Mouse (Mus musculus) olfactory bulb, adult 2 months (tissue): ENCODE measurements at regions not wholly inside any gene's neighbourhood (a gene's known extent, or its start where the extent isn't known, plus 50 kb on each side); places are given as distances from the start of the nearest gene placed in this dataset.

Source experiments
- H3K27ac ChIP-seq: fragments of 200-500 bp; 2 replicates; pipeline ENCODE4 v1.5.1; 2012; ENCODE audit warnings: low read depth, low read length; ENCODE audit not compliant: insufficient read depth
- H3K4me1 ChIP-seq: fragments of 200-500 bp; 2 replicates; pipeline ENCODE4 v1.6.1; 2012; ENCODE audit warnings: low read length; ENCODE audit not compliant: control insufficient read depth, insufficient read depth
- H3K4me3 ChIP-seq: fragments of 200-500 bp; 2 replicates; pipeline ENCODE4 v1.5.1; 2012; ENCODE audit warnings: mild to moderate bottlenecking, low read depth, low read length, moderate library complexity; ENCODE audit not compliant: insufficient read depth
- CTCF ChIP-seq: fragments of 200-500 bp; IDR thresholded peaks from 2 replicates; pipeline ENCODE4 v1.5.1; 2012; ENCODE audit warnings: low read depth, mild to moderate bottlenecking, low read length, moderate library complexity; ENCODE audit not compliant: insufficient read depth
- POLR2A ChIP-seq: fragments of 200-500 bp; IDR thresholded peaks from 2 replicates; pipeline ENCODE4 v1.6.1; 2012; ENCODE audit warnings: mild to moderate bottlenecking, low read depth, low read length, moderate library complexity; ENCODE audit not compliant: insufficient read depth
- whole genome bisulfite sequencing: fragments of 180-500 bp; shearing (Covaris S2); methylation state at CpG from one replicate; pipeline ENCODE4 v1.1.7; 2018; 5-methylcytosine and 5-hydroxymethylcytosine counted together

- H3K4me1 ChIP-seq = no peaks in the 10 kb centered on the region
- no peak overlapping the region for H3K4me3 ChIP-seq
- TF ChIP-seq CTCF (no peak), POLR2A (no peak)
- no peak overlapping the region for H3K27ac ChIP-seq
- 48% methylated on average over 5 of the region's 5 CpGs for WGBS
Measured at GRCm38 (mm10) chr4:30933030-30933987, 1030.6 kb upstream of the Map3k7 start.

- H3K4me1 ChIP-seq = no peaks in the 10 kb centered on the region
- H3K4me3 ChIP-seq = no peak overlapping the region
- WGBS = 49% methylated on average over 4 of the region's 4 CpGs
- no peak overlapping the region for H3K27ac ChIP-seq
- TF ChIP-seq POLR2A = no peak
- no peak for TF ChIP-seq CTCF
Measured at GRCm38 (mm10) chr4:30983611-30984010, 980.3 kb upstream of the Map3k7 start.

GRCm38 (mm10) chr4:31012006-31012405 is 951.9 kb upstream of the Map3k7 start:
- no peak overlapping the region for H3K27ac ChIP-seq
- H3K4me1 ChIP-seq = no peaks in the 10 kb centered on the region
- TF ChIP-seq CTCF (no peak), POLR2A (no peak)
- H3K4me3 ChIP-seq = no peak overlapping the region

- 40% methylated on average over 6 of the region's 6 CpGs for WGBS
- no peak overlapping the region for H3K27ac ChIP-seq
- TF ChIP-seq CTCF = no peak
- TF ChIP-seq POLR2A = no peak
- H3K4me1 ChIP-seq = 0 out of 2 replicates have a peak, but pooled peaks cover 2% of the 10 kb centered on the region
- no peak overlapping the region for H3K4me3 ChIP-seq
Measured at GRCm38 (mm10) chr4:31052077-31052677, 911.7 kb upstream of the Map3k7 start.

GRCm38 (mm10) chr4:31076236-31076635 is 887.7 kb upstream of the Map3k7 start:
- H3K4me3 ChIP-seq = no peak overlapping the region
- no peak overlapping the region for H3K27ac ChIP-seq
- WGBS = 65% methylated on average over 3 of the region's 3 CpGs
- TF ChIP-seq POLR2A (no peak), CTCF (no peak)
- no peaks in the 10 kb centered on the region for H3K4me1 ChIP-seq

GRCm38 (mm10) chr4:31121586-31121985 is 842.3 kb upstream of the Map3k7 start:
- TF ChIP-seq CTCF = no peak
- no peak for TF ChIP-seq POLR2A
- Histone ChIP-seq H3K4me1 (no peaks in the 10 kb centered on the region), H3K4me3 (no peak overlapping the region), H3K27ac (no peak overlapping the region)
- WGBS = 63% methylated on average over 8 of the region's 8 CpGs

GRCm38 (mm10) chr4:31143166-31143565 is 820.7 kb upstream of the Map3k7 start:
- WGBS = 57% methylated on average over 1 of the region's 1 CpGs
- TF ChIP-seq POLR2A = no peak
- TF ChIP-seq CTCF = no peak
- no peak overlapping the region for H3K27ac ChIP-seq
- H3K4me3 ChIP-seq = no peak overlapping the region
- no peaks in the 10 kb centered on the region for H3K4me1 ChIP-seq

- WGBS = 75% methylated on average over 4 of the region's 4 CpGs
- Histone ChIP-seq H3K4me3 (no peak overlapping the region), H3K27ac (no peak overlapping the region), H3K4me1 (no peaks in the 10 kb centered on the region)
- TF ChIP-seq POLR2A (no peak), CTCF (no peak)
Measured at GRCm38 (mm10) chr4:31167431-31167830, 796.5 kb upstream of the Map3k7 start.

GRCm38 (mm10) chr4:31168357-31168756 is 795.5 kb upstream of the Map3k7 start:
- H3K4me1 ChIP-seq = no peaks in the 10 kb centered on the region
- no peak overlapping the region for H3K4me3 ChIP-seq
- H3K27ac ChIP-seq = no peak overlapping the region
- TF ChIP-seq POLR2A (no peak), CTCF (no peak)
- WGBS = 78% methylated on average over 4 of the region's 4 CpGs

GRCm38 (mm10) chr4:31171190-31171589 is 792.7 kb upstream of the Map3k7 start:
- Histone ChIP-seq H3K4me1 (no peaks in the 10 kb centered on the region), H3K27ac (no peak overlapping the region), H3K4me3 (no peak overlapping the region)
- 89% methylated on average over 3 of the region's 3 CpGs for WGBS
- TF ChIP-seq POLR2A (no peak), CTCF (no peak)
